Mouse (Mus musculus) heart, postnatal 25 days (tissue): ENCODE data around the gene Naif1. TPM values are rescaled to one million over a fixed set of nuclear protein-coding genes. Genes with fewer than 3 reads are reported as not detected.

ENCODE experiments used
- DNase-seq: peaks from one replicate; pipeline ENCODE4 v3.0.0; 2022; ENCODE audit warnings: low spot score
- intact Hi-C: fragments of 180-260 bp; cut with DNase I; formaldehyde crosslinking; loops from one replicate; pipeline ENCODE4 v1.15.1; 2025
- total RNA-seq, 2 experiments: library from RNA; stranded (reverse); gene quantifications; 2 replicates each; pipeline ENCODE4 v1.2.3; 2021

Naif1 gene
- total RNA-seq, 2 experiments from 2014 or later: 3.4 to 4.2 TPM

GRCm38 (mm10) chr2:32425568-32425967 is 24.7 kb upstream of the Naif1 start:
- no peak for DNase-seq

GRCm38 (mm10) chr2:32426141-32426540 is 24.1 kb upstream of the Naif1 start:
- intact Hi-C loops: no loop called here
- no peak for DNase-seq

More at GRCm38 (mm10) chr2:32425568-32425967, 24.7 kb upstream of the Naif1 start:
- intact Hi-C loops: loop anchor here (2.0 kb wide), 1 partner anchor 25 kb away; the partner anchor contains the start of genes Naif1 and Slc25a25

GRCm38 (mm10) chr2:32427720-32428119 is 22.5 kb upstream of the Naif1 start:
- no peak for DNase-seq
- intact Hi-C loops: no loop called here

GRCm38 (mm10) chr2:32428262-32428722 is 22.0 kb upstream of the Naif1 start:
- intact Hi-C loops: no loop called here
- no peak for DNase-seq

- intact Hi-C loops: no loop called here
Measured at GRCm38 (mm10) chr2:32429215-32429891, 20.9 kb upstream of the Naif1 start.

GRCm38 (mm10) chr2:32430701-32431676 is 19.3 kb upstream of the Naif1 start:
- DNase-seq: peak; percentile 68
- intact Hi-C loops: no loop called here

More at GRCm38 (mm10) chr2:32429215-32429891, 20.9 kb upstream of the Naif1 start:
- no peak for DNase-seq

- no peak for DNase-seq
- intact Hi-C loops: no loop called here
Measured at GRCm38 (mm10) chr2:32436686-32437372, 13.4 kb upstream of the Naif1 start.

- intact Hi-C loops: no loop called here
- no peak for DNase-seq
Measured at GRCm38 (mm10) chr2:32437612-32438166, 12.6 kb upstream of the Naif1 start.

GRCm38 (mm10) chr2:32438733-32439132 is 11.5 kb upstream of the Naif1 start:
- intact Hi-C loops: no loop called here
- DNase-seq: no peak

GRCm38 (mm10) chr2:32439177-32439576 is 11.1 kb upstream of the Naif1 start:
- intact Hi-C loops: no loop called here
- no peak for DNase-seq

GRCm38 (mm10) chr2:32440164-32440563 is 10.1 kb upstream of the Naif1 start:
- no peak for DNase-seq

GRCm38 (mm10) chr2:32440632-32441031 is 9.6 kb upstream of the Naif1 start:
- DNase-seq: no peak
- intact Hi-C loops: no loop called here

More at GRCm38 (mm10) chr2:32440164-32440563, 10.1 kb upstream of the Naif1 start:
- intact Hi-C loops: no loop called here

GRCm38 (mm10) chr2:32441550-32441949 is 8.7 kb upstream of the Naif1 start:
- intact Hi-C loops: no loop called here
- no peak for DNase-seq

GRCm38 (mm10) chr2:32445535-32445934 is 4.7 kb upstream of the Naif1 start:
- intact Hi-C loops: no loop called here
- DNase-seq: no peak

GRCm38 (mm10) chr2:32447264-32447936 is 2.9 kb upstream of the Naif1 start:
- DNase-seq: no peak
- intact Hi-C loops: no loop called here

GRCm38 (mm10) chr2:32448480-32448879 is 1.8 kb upstream of the Naif1 start:
- no peak for DNase-seq
- intact Hi-C loops: no loop called here

GRCm38 (mm10) chr2:32450881-32451844 is 906 bp downstream of the Naif1 start, which contains the start of gene Slc25a25:
TSS of gene Slc25a25 (minus strand) at chr2:32451445.
- intact Hi-C loops: loop anchor here (2.0 kb wide), 1 partner anchor 26 kb away; no protein-coding TSS in a partner anchor
- peak; percentile 94 for DNase-seq

- intact Hi-C loops: loop anchor here (2.0 kb wide), 1 partner anchor 27 kb away; no protein-coding TSS in a partner anchor
- DNase-seq: peak; percentile 99
Measured at GRCm38 (mm10) chr2:32451870-32452372, 1.7 kb downstream of the Naif1 start.
